Mouse (Mus musculus) mature B cell (primary cell): Measurements from ENCODE around the gene St8sia1.

ENCODE experiments used
- in situ Hi-C: fragments of 300-500 bp; cut with MboI; formaldehyde crosslinking; loops from 2 replicates; pipeline ENCODE4 v1.14.3; 2019

Gene St8sia1

GRCm38 (mm10) chr6:142979665-142980660 lies 15.7 kb upstream of the St8sia1 start:
- in situ Hi-C loops, result no loop called here

DNA sequence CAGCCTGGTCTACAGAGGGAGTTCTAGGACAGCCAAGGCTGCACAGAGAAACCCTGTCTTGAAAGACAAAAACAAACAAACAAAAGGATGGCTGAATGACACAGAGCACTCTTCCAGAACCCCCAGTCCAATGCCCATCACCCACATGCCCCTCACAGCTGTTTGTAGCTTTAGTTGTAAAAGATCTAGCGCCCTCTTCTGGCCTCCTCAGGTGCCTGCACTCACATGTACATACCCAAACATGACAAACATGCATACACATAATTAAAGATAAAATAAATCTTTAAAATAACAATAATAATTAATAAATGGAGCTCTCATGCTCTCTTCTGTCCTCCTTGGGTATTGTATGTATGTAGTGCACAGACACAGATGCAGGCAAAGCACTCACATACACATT lies 13.0 kb upstream of the St8sia1 start:
- in situ Hi-C loops, result no loop called here

- in situ Hi-C loops, result no loop called here
Observed at GRCm38 (mm10) chr6:142973289-142973688, 9.0 kb upstream of the St8sia1 start.

- in situ Hi-C loops, result no loop called here
Observed at GRCm38 (mm10) chr6:142972205-142972604, 8.0 kb upstream of the St8sia1 start.

- in situ Hi-C loops, result no loop called here
Observed at GRCm38 (mm10) chr6:142967407-142967806, 3.2 kb upstream of the St8sia1 start.

DNA sequence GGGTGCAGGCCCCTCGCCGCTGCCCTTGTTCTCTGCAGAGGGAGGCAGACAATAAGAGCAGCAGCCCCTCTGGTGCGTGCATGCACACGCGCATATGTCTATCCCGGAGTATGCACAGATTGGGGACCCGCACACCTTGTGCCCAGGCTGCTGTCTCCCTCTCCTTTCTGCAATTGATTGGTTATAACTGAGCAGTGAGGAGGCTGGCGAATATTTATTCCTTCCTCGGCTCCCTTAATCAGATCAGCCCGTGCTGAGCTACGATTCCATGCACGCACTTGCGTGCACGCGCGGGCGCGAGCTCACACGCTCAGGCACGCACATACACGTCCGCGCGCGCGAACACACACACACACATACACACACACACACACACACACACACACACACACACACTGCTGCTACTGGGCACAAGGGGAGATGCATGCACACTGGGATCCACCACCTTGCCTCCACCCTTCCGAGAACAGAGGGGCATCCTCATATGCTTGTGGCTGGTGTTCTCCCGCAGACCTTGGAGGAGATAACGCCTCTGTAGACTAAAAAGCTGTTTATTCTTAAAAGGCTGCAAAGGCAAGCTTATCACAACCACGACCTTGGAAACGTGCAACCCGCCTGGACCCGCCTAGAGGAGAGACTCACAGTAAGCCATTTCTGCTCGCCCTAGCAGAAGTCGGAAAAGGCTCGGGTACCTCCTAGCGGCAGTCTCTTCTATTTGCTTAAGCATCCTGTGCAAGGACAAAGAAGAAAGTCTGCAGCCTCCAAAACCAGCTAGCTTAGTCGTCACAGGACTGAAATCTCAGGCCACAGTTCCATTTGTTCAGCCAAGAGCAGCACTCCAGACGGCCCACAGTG lies 506 bp upstream of the St8sia1 start:
- in situ Hi-C loops, result no loop called here

DNA sequence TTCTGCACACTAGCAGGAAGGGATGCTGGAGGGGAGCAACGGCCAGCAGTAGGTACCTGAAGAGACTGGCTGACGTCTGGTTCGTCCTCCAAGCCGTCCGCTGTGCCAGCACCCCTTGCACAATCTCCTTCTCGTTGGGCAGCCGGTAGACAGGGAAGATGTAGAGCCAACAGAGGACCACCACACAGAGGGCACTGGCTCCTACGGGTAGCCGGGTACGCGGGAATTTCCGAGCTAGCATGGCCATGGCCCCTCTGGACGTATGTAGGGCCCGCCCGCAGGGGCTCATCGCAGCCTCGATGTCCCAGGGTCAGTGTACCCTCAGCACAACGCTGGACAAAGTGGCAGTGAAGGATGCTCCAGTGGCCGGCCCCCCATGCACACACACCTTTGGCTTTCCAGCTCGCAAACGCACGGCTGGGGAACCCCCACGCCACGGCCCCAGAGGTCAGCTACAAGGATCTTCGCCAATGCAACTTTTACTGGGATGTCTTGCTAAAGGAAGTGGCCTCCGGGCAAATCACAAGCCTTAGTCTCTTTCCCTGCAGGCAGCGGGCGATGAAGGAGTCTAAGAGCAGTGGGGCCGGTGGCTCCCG lies 674 bp downstream of the St8sia1 start:
- in situ Hi-C loops, result no loop called here

DNA sequence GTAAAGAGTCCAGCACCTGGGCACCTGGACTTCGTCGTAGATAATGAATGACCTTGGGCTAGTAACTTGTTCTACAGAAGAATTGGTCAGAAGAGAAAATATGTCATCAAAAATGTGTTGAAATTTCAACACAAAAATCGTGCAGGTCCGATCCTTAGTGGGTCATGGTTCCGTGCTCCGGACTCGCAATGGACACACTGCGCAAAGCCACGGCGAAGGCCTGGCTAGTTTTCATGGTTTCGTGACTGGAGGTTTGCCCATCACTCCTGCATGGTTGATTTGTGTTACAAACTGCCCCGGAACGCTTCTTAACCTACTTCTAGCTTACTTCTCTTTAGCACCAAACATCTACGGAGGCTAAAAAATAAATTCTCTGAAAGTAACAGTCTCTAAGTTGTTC lies 1.4 kb downstream of the St8sia1 start:
- in situ Hi-C loops, result no loop called here

DNA sequence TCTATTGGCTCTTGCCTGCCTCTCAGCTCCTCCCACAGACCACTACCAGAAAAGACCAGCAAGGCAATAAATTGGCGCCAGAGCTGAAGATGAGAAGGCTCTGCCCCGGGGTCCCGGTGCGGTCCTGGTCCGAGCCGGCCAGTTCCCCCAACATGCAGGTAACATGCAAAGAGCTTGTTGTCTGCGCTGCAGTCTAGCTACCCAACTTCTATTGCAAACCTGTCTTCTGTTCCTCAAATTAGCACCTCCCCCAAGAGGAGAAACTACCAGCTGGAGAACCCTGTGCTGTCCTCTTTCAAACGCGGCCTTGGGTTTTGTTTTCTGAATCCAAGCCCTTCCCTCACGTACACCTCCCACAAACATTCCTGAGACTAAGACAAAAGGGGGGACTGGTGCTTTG lies 1.8 kb downstream of the St8sia1 start:
- in situ Hi-C loops, result no loop called here

DNA sequence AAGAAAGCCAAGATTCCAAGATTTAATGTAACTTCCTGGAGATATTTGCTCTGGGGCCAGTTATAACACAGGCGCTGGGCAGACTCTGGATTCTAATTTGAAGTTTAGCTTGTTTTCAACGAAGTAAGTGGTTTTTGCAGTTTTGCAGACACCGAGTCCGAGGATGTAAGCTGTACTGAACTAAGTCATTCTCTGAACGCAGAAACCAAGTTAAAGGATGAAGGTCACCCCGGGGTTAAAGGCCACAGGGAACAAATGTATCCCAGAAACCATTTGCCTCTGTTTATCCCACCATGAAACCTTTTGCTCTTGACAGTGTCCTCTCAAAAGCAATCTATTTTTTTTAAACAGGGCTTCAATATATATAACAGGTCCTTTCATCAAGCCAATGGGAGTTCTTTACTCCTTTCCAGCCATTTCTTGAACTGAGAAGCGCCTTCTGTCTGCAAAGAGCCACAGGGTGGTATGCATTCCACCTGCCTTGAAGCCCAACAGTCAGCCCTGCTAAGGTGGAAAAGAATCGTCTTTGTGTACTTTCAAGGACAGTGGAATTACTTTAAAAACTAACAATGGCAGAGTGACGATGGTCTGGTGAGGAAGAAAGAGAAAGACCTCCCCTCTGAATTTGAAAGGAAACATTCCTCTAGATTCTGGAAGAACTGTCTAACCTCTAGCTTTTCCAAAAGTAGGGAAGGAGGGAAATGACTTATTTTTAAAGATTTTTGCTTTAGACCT lies 2.4 kb downstream of the St8sia1 start:
- in situ Hi-C loops, result no loop called here

DNA sequence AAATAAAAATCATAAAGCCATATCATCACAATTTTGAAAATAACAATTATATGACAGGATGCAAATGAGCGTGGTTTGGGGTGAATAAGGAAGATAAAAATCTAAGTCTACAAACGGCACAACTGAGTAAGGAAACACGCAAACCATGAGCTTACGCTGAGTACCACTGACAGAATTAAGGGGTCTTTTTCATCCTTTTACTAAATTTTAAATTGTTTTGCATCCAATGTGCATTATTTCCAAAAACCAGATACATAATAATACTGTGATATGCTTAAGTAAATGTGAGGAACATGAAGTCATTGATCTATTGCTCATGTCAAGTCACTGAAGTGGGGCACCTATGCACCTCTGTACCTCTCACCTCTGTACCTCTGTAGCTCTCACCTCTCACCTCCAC lies 7.7 kb downstream of the St8sia1 start:
- in situ Hi-C loops, result no loop called here

DNA sequence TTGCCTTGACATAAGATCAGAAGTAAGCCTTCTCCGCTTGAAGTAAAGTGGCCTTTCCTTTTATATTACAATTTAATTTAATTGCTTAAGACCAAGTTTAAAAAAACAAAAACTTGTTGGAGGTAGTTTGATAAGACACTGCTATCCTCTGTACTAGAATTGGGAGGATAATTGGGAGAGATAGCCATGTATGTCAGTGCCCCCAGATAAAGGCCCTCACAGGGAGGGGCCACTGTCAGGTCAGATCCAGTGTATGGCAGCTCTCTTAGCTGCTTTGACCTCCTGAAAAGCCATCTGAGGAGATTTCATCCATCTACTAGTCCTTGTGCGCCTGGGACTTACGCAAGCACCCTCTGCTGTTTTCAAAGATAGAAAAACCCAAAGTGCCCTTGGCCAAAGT lies 9.0 kb downstream of the St8sia1 start:
- in situ Hi-C loops, result no loop called here

DNA sequence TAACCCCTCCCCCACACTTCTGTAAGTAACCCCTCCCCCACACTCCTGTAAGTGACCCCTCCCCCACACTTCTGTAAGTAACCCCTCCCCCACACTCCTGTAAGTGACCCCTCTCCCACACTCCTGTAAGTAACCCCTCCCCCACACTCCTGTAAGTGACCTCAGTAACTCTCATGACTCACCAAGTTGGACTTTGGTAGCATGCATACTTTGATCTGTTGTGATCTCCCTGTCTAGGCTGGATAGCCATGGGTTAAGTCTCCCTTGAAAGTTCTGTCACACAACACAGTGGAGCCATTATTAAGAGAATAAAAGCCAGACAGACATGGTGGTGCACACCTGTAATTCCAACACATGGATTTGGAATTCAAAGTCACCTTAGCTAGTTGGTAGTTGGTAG lies 11.1 kb downstream of the St8sia1 start:
- in situ Hi-C loops, result no loop called here

DNA sequence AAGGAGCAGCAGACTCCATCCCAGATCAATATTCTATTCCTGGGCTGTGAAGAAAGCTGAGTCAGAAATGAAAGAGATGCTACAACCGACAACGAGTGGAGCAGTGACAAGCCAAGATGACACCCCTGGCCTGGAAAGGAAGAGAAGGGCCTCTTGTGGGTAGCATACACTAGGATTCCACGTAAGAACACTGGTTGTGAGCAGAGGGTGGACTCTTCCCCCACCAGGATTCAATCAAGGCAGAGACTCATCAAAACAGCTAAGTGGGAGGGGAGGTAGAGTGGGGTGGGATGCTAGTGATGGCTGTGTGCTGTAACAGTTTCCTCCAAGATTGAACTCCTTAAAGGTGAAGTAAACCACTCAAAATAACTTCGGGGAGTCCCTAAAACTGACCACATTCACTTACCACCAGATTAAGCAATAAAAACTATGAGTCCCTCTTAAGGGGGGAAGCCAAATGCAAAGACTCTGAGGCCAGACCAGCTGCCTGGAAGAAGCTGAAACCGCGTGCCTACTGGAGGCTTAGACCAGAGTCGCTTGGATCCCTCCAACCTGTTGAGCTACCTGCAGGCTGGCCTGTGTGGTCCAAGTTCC lies 11.8 kb downstream of the St8sia1 start:
- in situ Hi-C loops, result no loop called here

GRCm38 (mm10) chr6:142951564-142952308 lies 12.5 kb downstream of the St8sia1 start:
- in situ Hi-C loops, result no loop called here

DNA sequence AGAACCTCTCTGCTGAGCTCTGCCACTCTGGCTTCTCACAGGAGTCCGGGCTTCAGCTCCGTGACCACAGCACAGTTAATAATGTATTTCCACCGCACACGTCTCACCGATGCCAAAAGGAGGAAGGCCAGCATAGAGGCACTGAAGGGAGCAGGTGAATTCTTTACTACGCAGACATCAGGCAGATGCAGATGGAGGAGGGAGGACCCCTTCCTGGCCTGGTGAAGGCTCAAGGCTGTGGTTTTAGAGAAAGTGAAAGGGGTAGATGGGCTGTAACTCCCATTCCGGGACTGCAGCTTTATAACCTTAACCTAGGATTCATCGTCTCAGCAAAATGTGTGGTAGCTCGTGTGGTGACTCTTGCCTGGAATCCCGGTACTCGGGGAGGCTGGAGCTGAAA lies 13.9 kb downstream of the St8sia1 start:
- in situ Hi-C loops, result no loop called here

DNA sequence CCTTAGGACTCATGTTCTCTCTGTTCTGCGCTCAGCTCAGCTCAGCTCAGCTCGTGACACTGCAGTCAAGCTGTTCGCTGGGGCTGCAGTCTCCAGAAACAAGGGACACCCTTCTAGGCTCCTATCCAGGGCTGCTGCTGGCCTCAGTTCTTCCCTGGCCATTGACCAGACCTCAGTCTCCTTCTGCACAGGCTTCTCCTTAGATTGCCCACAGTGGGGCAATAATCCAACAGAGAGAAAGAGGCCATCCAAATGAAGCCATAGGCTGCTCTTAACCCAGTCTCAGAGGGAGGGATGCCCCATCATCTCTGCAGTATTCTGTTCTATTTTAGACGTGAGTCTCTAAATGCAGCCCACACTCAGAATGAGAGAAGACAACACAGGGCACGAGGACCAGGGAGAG lies 15.3 kb downstream of the St8sia1 start:
- in situ Hi-C loops, result no loop called here

DNA sequence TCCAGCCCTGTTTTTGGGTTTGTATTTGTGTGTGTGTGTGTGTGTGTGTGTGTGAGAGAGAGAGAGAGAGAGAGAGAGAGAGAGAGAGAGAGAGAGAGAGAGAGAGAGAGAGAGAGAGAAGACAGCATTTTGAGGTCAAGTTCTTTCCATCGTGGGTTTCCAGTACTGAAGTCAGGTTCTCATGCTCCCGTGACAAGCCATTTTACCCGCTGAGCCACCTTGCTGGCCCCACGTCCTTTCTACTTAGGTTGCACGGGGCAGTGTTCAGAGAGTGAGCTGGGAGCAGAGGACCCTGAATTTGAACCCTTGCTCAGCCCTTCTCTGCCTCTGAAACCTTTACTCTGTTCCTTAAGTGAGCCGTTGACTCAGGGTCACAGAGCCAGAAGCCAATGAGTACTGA lies 17.2 kb downstream of the St8sia1 start:
- in situ Hi-C loops, result no loop called here

DNA sequence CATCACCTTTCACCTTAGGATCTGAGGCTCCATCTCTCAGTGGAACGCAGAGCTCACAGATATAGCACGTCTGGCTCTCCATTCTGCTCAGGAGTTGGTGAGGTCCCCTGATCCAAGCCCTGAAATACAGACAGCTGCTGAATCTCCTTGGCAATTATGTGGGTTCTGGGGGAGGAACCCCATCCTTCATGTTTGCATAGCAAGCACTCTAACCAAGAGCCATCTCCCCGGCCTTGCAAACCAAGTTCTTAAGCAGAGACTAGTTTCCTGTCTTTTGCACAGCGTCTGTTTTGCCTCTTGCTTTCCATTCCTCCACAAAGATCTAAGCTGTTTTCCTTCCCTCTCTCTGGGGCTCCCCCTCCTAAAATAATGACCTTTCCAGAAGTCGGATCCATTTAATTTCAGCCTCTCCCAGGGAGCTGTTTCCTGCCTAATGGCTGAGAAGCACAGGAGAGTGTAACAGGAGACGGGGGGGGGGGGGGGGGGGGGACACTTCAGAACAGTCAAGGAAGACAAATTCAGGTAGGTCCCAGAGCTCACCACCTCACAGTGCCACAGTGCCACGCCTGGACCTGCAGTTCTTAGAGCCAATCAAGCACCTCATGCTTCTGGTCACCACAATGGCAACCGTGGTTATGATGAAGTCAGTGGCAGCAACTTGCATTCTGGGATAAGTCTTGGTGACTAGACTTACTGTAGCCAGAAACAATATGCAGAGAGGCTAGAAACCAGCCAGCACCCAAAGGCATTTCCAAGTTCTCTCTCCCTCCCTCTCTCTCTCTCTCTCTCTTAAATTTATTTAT lies 18.0 kb downstream of the St8sia1 start:
- in situ Hi-C loops, result no loop called here

DNA sequence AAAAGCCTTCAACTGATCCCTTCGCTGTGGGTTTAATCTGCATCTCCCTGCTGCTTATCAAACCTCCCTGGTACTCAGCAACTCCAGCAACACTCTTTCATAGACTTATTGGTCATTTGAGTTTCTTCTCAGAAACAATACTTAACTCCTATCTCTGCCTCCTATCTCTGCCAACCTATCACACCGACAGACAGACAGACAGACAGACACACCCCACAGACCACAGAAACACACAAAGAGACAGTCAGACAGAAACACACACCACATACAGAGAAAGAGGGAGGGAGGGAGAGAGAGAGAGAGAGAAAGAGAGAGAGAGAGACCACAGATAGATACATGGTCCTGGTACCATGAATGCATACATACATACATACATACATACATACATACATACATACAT lies 18.8 kb downstream of the St8sia1 start:
- in situ Hi-C loops, result no loop called here
